Mouse (Mus musculus) ES-Bruce4 (cell line): Measurements from ENCODE around the gene Tcp11l2.

Experiments
- CTCF ChIP-seq: IDR thresholded peaks from one replicate; pipeline ENCODE4 v1.8.1; 2011; ENCODE audit warnings: low read depth, low read length
- EP300 ChIP-seq: IDR thresholded peaks from 2 replicates; pipeline ENCODE4 v1.6.1; 2011; ENCODE audit warnings: low read depth, low read length; ENCODE audit not compliant: insufficient read depth

DNA sequence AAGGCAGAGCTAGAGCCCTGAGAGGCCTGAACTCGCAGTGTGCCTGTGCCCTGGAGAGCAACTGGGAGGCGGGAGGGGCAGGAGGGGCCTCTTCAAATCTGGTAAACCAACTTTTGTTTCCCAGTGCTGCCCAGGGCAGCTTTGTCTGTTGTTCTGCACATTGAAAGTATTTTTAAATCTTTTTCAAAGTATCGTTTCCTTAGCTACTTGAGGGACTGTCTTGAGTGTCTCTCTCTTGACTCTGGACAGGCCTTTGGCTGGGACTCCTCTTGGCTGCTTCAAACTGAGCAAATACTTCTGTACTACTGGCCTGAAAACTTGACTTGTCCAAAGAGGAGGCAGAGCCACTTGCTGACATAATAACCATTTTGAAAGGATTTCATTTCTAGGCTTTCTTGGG is 34.4 kb downstream of the Tcp11l2 start:
- no peak for TF ChIP-seq CTCF
- TF ChIP-seq EP300 = no peak
